Mouse (Mus musculus): ENCODE results near the gene Htr2c.

Htr2c gene

GRCm38 (mm10) chrX:146962258-146962913 lies at the start of gene Htr2c:
Htr2c (plus strand) TSS chrX:146962513.
- peak in 1 of 2 experiments; percentile 1 for DNase-seq

- no peak for DNase-seq
Observed at GRCm38 (mm10) chrX:146928251-146928650, 34.1 kb upstream of the Htr2c start.

- no peak for DNase-seq
Observed at GRCm38 (mm10) chrX:146936332-146936731, 26.0 kb upstream of the Htr2c start.

GRCm38 (mm10) chrX:146946216-146946886 lies 16.0 kb upstream of the Htr2c start:
- no peak for DNase-seq

GRCm38 (mm10) chrX:146946996-146947395 lies 15.3 kb upstream of the Htr2c start:
- no peak for DNase-seq

GRCm38 (mm10) chrX:146958608-146959007 lies 3.7 kb upstream of the Htr2c start:
- DNase-seq: no peak

GRCm38 (mm10) chrX:146959960-146960359 lies 2.4 kb upstream of the Htr2c start:
- peak; percentile 10 to 14 for DNase-seq

GRCm38 (mm10) chrX:146962914-146963547 lies 718 bp downstream of the Htr2c start:
- DNase-seq: peak; percentile 8 to 14

GRCm38 (mm10) chrX:146979931-146980330 lies 17.6 kb downstream of the Htr2c start:
- DNase-seq: peak in 1 of 2 experiments; percentile 1

GRCm38 (mm10) chrX:147055730-147056129 lies 93.4 kb downstream of the Htr2c start:
- DNase-seq: no peak

- no peak for DNase-seq
Observed at GRCm38 (mm10) chrX:147071622-147072021, 109.3 kb downstream of the Htr2c start.

GRCm38 (mm10) chrX:147119155-147119554 lies 156.8 kb downstream of the Htr2c start:
- no peak for DNase-seq

- no peak for DNase-seq
Observed at GRCm38 (mm10) chrX:147215251-147215650, 252.9 kb downstream of the Htr2c start.

- no peak for DNase-seq
Observed at GRCm38 (mm10) chrX:147217382-147218013, 255.2 kb downstream of the Htr2c start.

GRCm38 (mm10) chrX:147238806-147239542 lies 276.7 kb downstream of the Htr2c start:
- no peak for DNase-seq
